In the genomic region with DNA sequence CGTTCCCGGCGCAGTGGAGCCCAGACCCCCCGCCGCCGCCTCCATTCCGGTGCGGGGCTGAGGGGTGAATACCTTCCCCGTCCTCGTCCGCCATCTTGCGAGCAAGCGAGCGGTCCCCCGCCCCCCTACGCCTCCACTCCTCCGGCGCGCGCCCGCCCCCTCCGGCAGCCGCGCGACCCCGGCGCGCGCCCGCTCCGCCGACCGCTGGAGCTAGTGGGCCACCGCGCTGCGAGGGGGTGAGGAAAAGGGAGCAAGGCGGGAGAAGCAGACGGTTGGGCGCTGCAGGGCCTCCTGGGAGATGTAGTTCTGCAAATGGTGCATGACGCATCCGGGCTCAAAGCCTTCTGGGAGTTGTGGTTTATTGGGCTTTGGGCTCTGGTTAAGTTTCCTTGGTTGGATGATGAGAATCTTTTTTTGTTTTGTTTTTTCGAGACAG, we compare ENCODE assay signal across 8 mouse cellular contexts. TPM values are rescaled to one million over a fixed set of nuclear protein-coding genes. Genes with fewer than 3 reads are reported as not detected.
DNase-seq lines count a peak whose midpoint lies in the region; ATAC-seq and TF ChIP-seq lines count a peak whose summit lies in the region.

Gene Snx27, minus strand, starts transcription at position 261 of the 436 bp plus-strand sequence.

- no peak; a peak in 1 of 6 replicates for TF ChIP-seq CTCF in MEL (IDR thresholded peaks at IDR 0.05 in 2 of 3, conservative IDR thresholded peaks at IDR 0.05 in 1 of 3; ENCODE audit: control insufficient read depth in 1 of 3, insufficient read depth in 1 of 3, low read depth in 2 of 3, low read length in 3 of 3, poor library complexity in 1 of 3, severe bottlenecking in 1 of 3)
- TF ChIP-seq CTCF in cerebellum, adult 2 months (IDR thresholded peaks at IDR 0.05; ENCODE audit: borderline replicate concordance, insufficient read depth, low read depth, low read length) = no peak
- no peak for TF ChIP-seq CTCF in lung, postnatal 0 days (IDR thresholded peaks at IDR 0.05)

- peak within 1 kb of the TSS; percentile 67 to 82 for H3K4me3 ChIP-seq in MEL (ENCODE audit: control insufficient read depth in 1 of 2, insufficient read depth in 1 of 2, low read depth in 2 of 2, low read length in 2 of 2)
- peak within 1 kb of the TSS; percentile 81 for H3K4me3 ChIP-seq in cerebellum, adult 2 months (replicated peaks; ENCODE audit: insufficient read depth, low read depth, low read length)
- peak within 1 kb of the TSS; percentile 94 for H3K4me3 ChIP-seq in hindbrain, embryonic 10.5 days
- peak within 1 kb of the TSS; percentile 94 for H3K4me3 ChIP-seq in lung, postnatal 0 days (ENCODE audit: low read depth, low read length)

- no peaks in the 10 kb centered on the region for H3K27me3 ChIP-seq in MEL (ENCODE audit: control insufficient read depth in 1 of 2, insufficient read depth in 2 of 2, low read length in 2 of 2)
- H3K27me3 ChIP-seq in cerebellum, adult 2 months (ENCODE audit: control insufficient read depth, insufficient read depth, low read length) = no peaks in the 10 kb centered on the region
- H3K27me3 ChIP-seq in hindbrain, embryonic 10.5 days (ENCODE audit: insufficient read depth, poor library complexity, severe bottlenecking) = no peaks in the 10 kb centered on the region
- H3K27me3 ChIP-seq in lung, postnatal 0 days (replicated peaks; ENCODE audit: insufficient read depth, low read length) = no peaks in the 10 kb centered on the region

- no peak for TF ChIP-seq RAD21 in MEL (IDR thresholded peaks at IDR 0.05; ENCODE audit: low read depth, low read length)

- peak; percentile 72 to 93; a peak in 3 of 4 replicates for TF ChIP-seq POLR2A in MEL (IDR thresholded peaks at IDR 0.05; ENCODE audit: control insufficient read depth in 1 of 2, insufficient read depth in 1 of 2, low read depth in 1 of 2, low read length in 2 of 2, poor library complexity in 1 of 2)
- 0 out of 2 replicates have a peak, but pooled peaks have one; percentile 39 for TF ChIP-seq POLR2A in cerebellum, adult 2 months (IDR thresholded peaks at IDR 0.05; ENCODE audit: borderline replicate concordance, insufficient read depth, low read length)

- peaks cover 38% of the 10 kb centered on the region for H3K79me2 ChIP-seq in MEL (ENCODE audit: control insufficient read depth, insufficient read depth, low read length, poor library complexity)

- H3K9ac ChIP-seq in MEL (ENCODE audit: control insufficient read depth, low read depth, low read length, poor library complexity, severe bottlenecking) = peak within 1 kb of the TSS; percentile 89
- peak within 1 kb of the TSS; percentile 80 for H3K9ac ChIP-seq in lung, postnatal 0 days (replicated peaks; ENCODE audit: low read depth)

- H3K9me3 ChIP-seq in MEL (replicated peaks; ENCODE audit: insufficient read depth, low read length) = no peaks in the 10 kb centered on the region
- H3K9me3 ChIP-seq in hindbrain, embryonic 10.5 days = no peaks in the 10 kb centered on the region
- no peaks in the 10 kb centered on the region for H3K9me3 ChIP-seq in lung, postnatal 0 days (ENCODE audit: low read length)

- peak; percentile 97 for ATAC-seq in lung, postnatal 0 days

- peak in 1 of 2 experiments; percentile 67; a peak in 2 of 4 replicates for TF ChIP-seq EP300 in MEL (IDR thresholded peaks at IDR 0.05; ENCODE audit: low read depth in 1 of 2, low read length in 2 of 2)
- TF ChIP-seq EP300 in lung, postnatal 0 days (IDR thresholded peaks at IDR 0.05) = no peak

- H3K4me1 ChIP-seq in MEL (ENCODE audit: control insufficient read depth in 1 of 2, insufficient read depth in 2 of 2, low read length in 2 of 2) = peaks cover 6 to 10% of the 10 kb centered on the region in 2 experiments; a peak in 3 of 4 replicates
- peaks cover 6% of the 10 kb centered on the region for H3K4me1 ChIP-seq in cerebellum, adult 2 months (ENCODE audit: control insufficient read depth, insufficient read depth, low read length)
- H3K4me1 ChIP-seq in hindbrain, embryonic 10.5 days (replicated peaks) = peaks cover 21% of the 10 kb centered on the region
- H3K4me1 ChIP-seq in lung, postnatal 0 days (ENCODE audit: insufficient read depth, low read depth, low read length) = peaks cover 5% of the 10 kb centered on the region; the same call in 1 of the 2 replicates

- H3K36me3 ChIP-seq in MEL (ENCODE audit: control insufficient read depth in 1 of 2, insufficient read depth in 2 of 2, low read length in 2 of 2) = peaks cover 0 to 23% of the 10 kb centered on the region in 2 experiments; a peak in 2 of 4 replicates
- H3K36me3 ChIP-seq in hindbrain, embryonic 10.5 days = no peaks in the 10 kb centered on the region
- no peaks in the 10 kb centered on the region for H3K36me3 ChIP-seq in lung, postnatal 0 days (ENCODE audit: insufficient read depth, low read length)

- H3K4me2 ChIP-seq in lung, postnatal 0 days (replicated peaks; ENCODE audit: low read depth, low read length) = peak within 1 kb of the TSS; percentile 85

- peak within 1 kb of the TSS; percentile 29 for H3K27ac ChIP-seq in MEL (ENCODE audit: control insufficient read depth, low read depth, low read length)
- peak within 1 kb of the TSS; percentile 14 for H3K27ac ChIP-seq in cerebellum, adult 2 months (ENCODE audit: insufficient read depth, low read length)
- peak within 1 kb of the TSS; percentile 96 for H3K27ac ChIP-seq in hindbrain, embryonic 10.5 days
- H3K27ac ChIP-seq in lung, postnatal 0 days (ENCODE audit: low read length) = peak within 1 kb of the TSS; percentile 83

- DNase-seq in MEL (ENCODE audit: low read depth, low spot score) = peak; percentile 98
- DNase-seq in cerebellum, adult 2 months = peak; percentile 93 to 94
- DNase-seq in forelimb bud, embryonic 11.5 days (ENCODE audit: low read depth, low spot score) = peak; percentile 94
- peak; percentile 94 for DNase-seq in hindbrain, embryonic 10.5 days (ENCODE audit: low spot score)
- peak; percentile 95 for DNase-seq in layer of hippocampus, adult 9-11 months
- peak; percentile 97 for DNase-seq in lung, postnatal 0 days (ENCODE audit: low spot score)
- peak; percentile 79 for DNase-seq in ovary, postnatal 14 days (ENCODE audit: low spot score)
- peak; percentile 94 for DNase-seq in thymus, postnatal 14 days

- 1% methylated on average over 42 of the region's 42 CpGs for WGBS in cerebellum, adult 2 months
- WGBS in hindbrain, embryonic 10.5 days = under 1% methylated on average over 41 of the region's 42 CpGs
- whole genome bisulfite sequencing in lung, postnatal 0 days = under 1% methylated on average over 29 of the region's 42 CpGs

TF ChIP-seq in MEL, 35 proteins besides CTCF, POLR2A, EP300 and RAD21:
- TF ChIP-seq TBP (IDR thresholded peaks at IDR 0.05; ENCODE audit: low read depth, low read length) (peak; percentile 75), JUND (IDR thresholded peaks at IDR 0.05; ENCODE audit: low read depth, low read length) (no peak), ZMIZ1 (IDR thresholded peaks at IDR 0.05; ENCODE audit: low read depth, low read length) (0 out of 2 replicates have a peak, but pooled peaks have one; percentile 43), MAZ (IDR thresholded peaks at IDR 0.05; ENCODE audit: low read depth, low read length) (peak; percentile 97; the same call in 1 of the 2 replicates), HCFC1 (IDR thresholded peaks at IDR 0.05; ENCODE audit: low read depth, low read length) (peak; percentile 97), TCF12 (IDR thresholded peaks at IDR 0.05; ENCODE audit: low read depth, low read length) (peak; percentile 40; the same call in 1 of the 2 replicates), ELF1 (IDR thresholded peaks at IDR 0.05; ENCODE audit: low read depth, low read length) (peak; percentile 91), E2F4 (IDR thresholded peaks at IDR 0.05; ENCODE audit: borderline replicate concordance, low read depth, low read length) (peak; percentile 92), POLR2AphosphoS2 (IDR thresholded peaks at IDR 0.05; ENCODE audit: low read length) (no peak), SMC3 (IDR thresholded peaks at IDR 0.05; ENCODE audit: low read depth, low read length) (no peak), KAT2A (conservative IDR thresholded peaks at IDR 0.05; ENCODE audit: low read depth, low read length) (peak; percentile 99), ETS1 (IDR thresholded peaks at IDR 0.05; ENCODE audit: low read depth, low read length) (peak; percentile 40; the same call in 1 of the 2 replicates), NRF1 (IDR thresholded peaks at IDR 0.05; ENCODE audit: insufficient read depth, low read depth, low read length, poor library complexity, severe bottlenecking) (peak; percentile 53; the same call in 1 of the 2 replicates), USF2 (IDR thresholded peaks at IDR 0.05; ENCODE audit: borderline replicate concordance in 1 of 2, insufficient read depth in 1 of 2, low read depth in 1 of 2, low read length in 2 of 2) (no peak), SIN3A (IDR thresholded peaks at IDR 0.05; ENCODE audit: low read length) (peak; percentile 89), NELFE (IDR thresholded peaks at IDR 0.05; ENCODE audit: low read depth, low read length) (peak; percentile 73), MYB (IDR thresholded peaks at IDR 0.05; ENCODE audit: low read depth, low read length) (peak; percentile 97)

RNA-seq across cellular contexts. Expression of gene Snx27, which starts in this region (rescaled TPM):
- 36.9 and 38.5 TPM in 2 replicates for total RNA-seq in MEL (2012; rRNA removed)
- polyA plus RNA-seq in MEL (2012; ENCODE audit: insufficient read depth in 1 of 2, insufficient read length in 2 of 2, low read depth in 1 of 2, low replicate concordance in 2 of 2, missing spikeins in 1 of 2) = 100 to 1,000 TPM in 1 of 2 experiments, 10 to 100 TPM in 1; 45.4 to 123 TPM
- polyA plus RNA-seq in cerebellum, adult 2 months (2012; rRNA removed) = 55.9 and 58.6 TPM in 2 replicates
- 43.0 and 45.5 TPM in 2 replicates for polyA plus RNA-seq in hindbrain, embryonic 10.5 days (2016; fragmentation: Nextera tagmentation; extraction: Ambion mirVana)
- 21.5 and 28.3 TPM in 2 replicates for polyA plus RNA-seq in lung, postnatal 0 days (2015; fragmentation: Nextera tagmentation; extraction: Ambion mirVana)

Comparison
In these comparisons a context has a peak if more than half of its experiments do, and no peak if none do; other contexts are left out.
1. Peak in every context shown above with its lines: DNase-seq, ATAC-seq, H3K4me3 ChIP-seq and H3K27ac ChIP-seq.
2. H3K27ac ChIP-seq: peak in every context shown above with its lines; median percentile 96 in hindbrain, embryonic 10.5 days; 83 in lung, postnatal 0 days; 29 in MEL; 14 in cerebellum, adult 2 months.